Mouse (Mus musculus) embryonic facial prominence, embryonic 13.5 days (tissue): ENCODE measurements around the gene Asb1. TPM values are rescaled to one million over a fixed set of nuclear protein-coding genes. Genes with fewer than 3 reads are reported as not detected.

Source experiments
- polyA plus RNA-seq: library from polyadenylated mRNA; unstranded; fragments of >200 nt; fragmentation: Nextera tagmentation; extraction: Ambion mirVana; gene quantifications from 2 replicates; pipeline ENCODE4 v1.2.1, GENCODE M21; 2015

The Asb1 gene
- polyA plus RNA-seq, 1 experiment from 2014 or later, result 5.2 TPM

Other genes starting within 250 kb of the Asb1 start
- gene Scly, start 242.2 kb upstream of the Asb1 start, polyA plus RNA-seq, result 11.3 and 11.5 TPM in 2 replicates
- gene Espnl, start 218.5 kb upstream of the Asb1 start, polyA plus RNA-seq, result not detected in 2 replicates
- 0.97 and 1.1 TPM in 2 replicates for gene Klhl30, start 189.5 kb upstream of the Asb1 start, polyA plus RNA-seq
- 1.6 and 1.7 TPM in 2 replicates for gene Erfe, start 174.1 kb upstream of the Asb1 start, polyA plus RNA-seq
- gene Ilkap, start 141.7 kb upstream of the Asb1 start, polyA plus RNA-seq, result 152 and 158 TPM in 2 replicates
- 63.7 and 70.8 TPM in 2 replicates for gene Hes6, start 126.5 kb upstream of the Asb1 start, polyA plus RNA-seq
- gene Per2, start 81.2 kb upstream of the Asb1 start, polyA plus RNA-seq, result 3.0 and 3.5 TPM in 2 replicates
- gene Traf3ip1, start 45.9 kb upstream of the Asb1 start, polyA plus RNA-seq, result 8.7 and 12.1 TPM in 2 replicates